Mouse (Mus musculus) myocyte (in vitro differentiated cells): ENCODE measurements at regions not wholly inside any gene's neighbourhood (a gene's known extent, or its start where the extent isn't known, plus 50 kb on each side); places are given as distances from the start of the nearest gene placed in this dataset.

Experiments used
- H3K27me3 ChIP-seq: one replicate; pipeline ENCODE4 v1.6.1; 2011; ENCODE audit not compliant: control insufficient read depth, insufficient read depth, insufficient read length
- H3K36me3 ChIP-seq: one replicate; pipeline ENCODE4 v1.6.1; 2011; ENCODE audit not compliant: control insufficient read depth, insufficient read depth
- H3K4me2 ChIP-seq: one replicate; pipeline ENCODE4 v1.6.1; 2011; ENCODE audit warnings: low read depth, control low read depth
- H3K4me3 ChIP-seq: one replicate; pipeline ENCODE4 v1.5.1; 2011; ENCODE audit warnings: mild to moderate bottlenecking, control low read depth, moderate library complexity
- H3K79me2 ChIP-seq: one replicate; pipeline ENCODE4 v1.6.1; 2011; ENCODE audit not compliant: control insufficient read depth, insufficient read depth
- H3ac ChIP-seq: one replicate; pipeline ENCODE4 v1.6.1; 2011; ENCODE audit not compliant: control insufficient read depth, insufficient read length
- CEBPB ChIP-seq: IDR thresholded peaks from 2 replicates; pipeline ENCODE4 v1.6.1; 2011; ENCODE audit warnings: mild to moderate bottlenecking, moderate library complexity; ENCODE audit not compliant: poor library complexity, insufficient read depth, severe bottlenecking
- E2F4 ChIP-seq: IDR thresholded peaks from one replicate; pipeline ENCODE4 v1.6.1; 2011; ENCODE audit warnings: mild to moderate bottlenecking, control low read depth, moderate library complexity; ENCODE audit not compliant: insufficient read depth
- MAX ChIP-seq: IDR thresholded peaks from one replicate; pipeline ENCODE4 v1.6.1; 2011; ENCODE audit warnings: low read depth, mild to moderate bottlenecking, control low read depth
- MYOD1 ChIP-seq, 3 experiments: IDR thresholded peaks; one replicate each; pipeline ENCODE4 v1.6.1; 2011; ENCODE audit warnings: control low read depth in 2 of 3, low read depth in 2 of 3, mild to moderate bottlenecking in 2 of 3, moderate library complexity in 1 of 3; ENCODE audit not compliant: insufficient read length in 2 of 3, control insufficient read depth in 1 of 3
- MYOG ChIP-seq, 3 experiments: IDR thresholded peaks; one replicate each; pipeline ENCODE4 v1.6.1; 2011; ENCODE audit warnings: control low read depth in 2 of 3, low read depth in 2 of 3, mild to moderate bottlenecking in 2 of 3; ENCODE audit not compliant: insufficient read length in 2 of 3, control insufficient read depth in 1 of 3, insufficient read depth in 1 of 3
- POLR2A ChIP-seq: IDR thresholded peaks from one replicate; pipeline ENCODE4 v1.6.1; 2011; ENCODE audit warnings: low read depth, mild to moderate bottlenecking, control low read depth, moderate library complexity; ENCODE audit not compliant: insufficient read length
- POLR2AphosphoS2 ChIP-seq: IDR thresholded peaks from one replicate; pipeline ENCODE4 v1.6.1; 2011; ENCODE audit warnings: low read depth, control low read depth; ENCODE audit not compliant: insufficient read length
- REST ChIP-seq: IDR thresholded peaks from one replicate; pipeline ENCODE4 v1.6.1; 2011; ENCODE audit warnings: mild to moderate bottlenecking, control low read depth, moderate library complexity; ENCODE audit not compliant: insufficient read depth, insufficient read length
- SRF ChIP-seq: IDR thresholded peaks from one replicate; pipeline ENCODE4 v1.6.1; 2011; ENCODE audit warnings: low read depth; ENCODE audit not compliant: control insufficient read depth, insufficient read length
- TCF12 ChIP-seq: IDR thresholded peaks from one replicate; pipeline ENCODE4 v1.6.1; 2011; ENCODE audit warnings: mild to moderate bottlenecking, control low read depth; ENCODE audit not compliant: poor library complexity, insufficient read depth, severe bottlenecking
- TCF3 ChIP-seq: IDR thresholded peaks from one replicate; pipeline ENCODE4 v1.6.1; 2011; ENCODE audit warnings: low read depth, control low read depth; ENCODE audit not compliant: insufficient read length
- USF1 ChIP-seq: IDR thresholded peaks from one replicate; pipeline ENCODE4 v1.6.1; 2011; ENCODE audit warnings: low read depth, mild to moderate bottlenecking, control low read depth, moderate library complexity

DNA sequence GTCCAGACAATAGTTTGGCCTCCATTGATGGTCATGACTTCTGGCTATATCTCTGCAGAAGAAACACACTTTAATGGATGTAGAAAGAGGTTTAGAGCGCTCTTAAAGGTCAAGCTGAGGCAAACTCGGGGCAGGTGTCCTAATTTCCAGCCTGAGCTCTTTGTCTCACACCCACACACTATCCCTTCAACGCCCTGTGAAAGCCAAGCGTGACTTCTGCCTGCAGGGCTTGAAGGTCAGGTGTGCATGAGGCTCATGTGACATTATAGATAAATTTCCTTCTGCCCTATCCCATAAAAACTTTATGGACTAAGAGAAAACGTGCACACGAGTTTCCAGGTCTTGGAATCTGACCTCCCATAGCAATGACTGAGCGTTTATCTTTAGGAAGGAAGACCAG lies 266.0 kb downstream of the Foxo1 start:
- Histone ChIP-seq H3K4me2 (no peak overlapping the region), H3ac (no peak overlapping the region), H3K79me2 (no peaks in the 10 kb centered on the region), H3K27me3 (no peaks in the 10 kb centered on the region), H3K4me3 (no peak overlapping the region), H3K36me3 (no peaks in the 10 kb centered on the region)
- TF ChIP-seq USF1 (no peak), MAX (no peak), TCF12 (no peak), CEBPB (no peak), MYOG (IDR thresholded peaks at IDR 0.05; ENCODE audit: control insufficient read depth in 1 of 3, insufficient read depth in 1 of 3, insufficient read length in 2 of 3, low read depth in 2 of 3) (no peak), REST (no peak), E2F4 (no peak), POLR2AphosphoS2 (no peak), SRF (no peak), POLR2A (no peak), TCF3 (no peak), MYOD1 (IDR thresholded peaks at IDR 0.05; ENCODE audit: control insufficient read depth in 1 of 3, insufficient read length in 2 of 3, low read depth in 2 of 3) (no peak)

DNA sequence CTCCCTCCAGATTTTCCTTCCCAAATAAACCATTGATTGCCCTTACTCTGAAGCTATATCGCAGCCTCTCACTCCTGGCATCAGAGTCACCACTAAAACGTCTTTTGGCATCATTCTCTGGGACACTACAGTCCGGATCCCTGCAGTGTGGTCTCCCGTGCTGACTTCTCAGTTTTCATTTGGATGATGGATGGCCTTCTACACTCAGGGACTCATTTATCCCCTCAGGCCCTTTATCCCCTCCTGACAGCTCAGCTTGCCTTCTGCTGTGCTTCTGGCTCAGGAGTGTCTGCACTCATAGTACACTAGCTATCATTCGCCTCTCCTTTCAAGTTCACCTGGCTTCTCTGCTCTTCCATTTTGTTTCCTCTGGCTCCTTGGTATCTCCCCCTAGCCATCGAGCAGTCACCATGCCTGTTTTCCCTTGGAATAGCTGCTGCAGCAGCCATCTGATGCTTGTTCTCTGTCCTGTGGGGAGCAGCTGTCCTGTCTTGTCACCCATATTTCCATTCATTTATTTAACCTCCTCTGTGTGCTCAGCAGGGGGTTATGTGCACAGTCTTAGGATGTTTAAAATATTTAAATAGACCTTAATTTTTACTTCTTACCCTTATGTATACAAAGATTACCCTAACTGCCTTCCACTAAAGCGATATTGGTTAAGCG lies 263.7 kb downstream of the Foxo1 start:
- Histone ChIP-seq H3K4me2 (peak overlapping the region; percentile 27), H3ac (no peak overlapping the region), H3K4me3 (no peak overlapping the region), H3K79me2 (no peaks in the 10 kb centered on the region), H3K36me3 (no peaks in the 10 kb centered on the region), H3K27me3 (no peaks in the 10 kb centered on the region)
- no peak for TF ChIP-seq POLR2A
- TF ChIP-seq CEBPB, result no peak
- TF ChIP-seq REST, result no peak
- TF ChIP-seq MAX, result no peak
- no peak for TF ChIP-seq USF1
- TF ChIP-seq TCF12, result peak; percentile 7
- TF ChIP-seq TCF3, result no peak
- no peak for TF ChIP-seq SRF
- TF ChIP-seq MYOD1 (IDR thresholded peaks at IDR 0.05; ENCODE audit: control insufficient read depth in 1 of 3, insufficient read length in 2 of 3, low read depth in 2 of 3), result peak in 2 of 3 experiments; percentile 79 to 84
- no peak for TF ChIP-seq POLR2AphosphoS2

DNA sequence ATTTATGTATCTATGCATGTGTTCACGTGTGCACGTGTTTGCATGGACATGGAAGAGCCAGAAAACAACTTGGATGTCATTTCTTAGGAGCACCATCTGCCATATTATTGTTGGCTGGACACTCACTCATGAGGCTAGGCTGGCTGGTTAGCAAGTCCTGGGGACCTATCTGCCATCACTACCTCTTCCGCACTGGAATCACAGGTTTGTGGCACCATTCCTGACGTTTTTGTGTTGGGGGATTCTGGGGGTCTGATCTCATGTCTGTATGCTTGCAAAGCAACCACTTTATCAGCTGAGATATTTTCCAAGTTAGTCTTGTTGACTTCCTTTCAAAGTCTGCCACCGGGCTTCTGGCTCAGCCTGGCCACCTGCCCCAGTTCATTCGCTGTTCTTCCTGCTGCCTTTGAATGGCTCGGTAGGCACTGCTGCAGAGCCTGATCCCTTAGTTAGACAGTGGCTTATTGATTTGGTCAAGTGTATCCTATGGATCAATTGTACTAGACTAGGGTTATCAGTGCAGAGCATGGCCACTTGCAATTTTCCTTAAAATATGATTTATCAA lies 262.4 kb downstream of the Foxo1 start:
- H3K27me3 ChIP-seq, result no peaks in the 10 kb centered on the region
- TF ChIP-seq MYOG (IDR thresholded peaks at IDR 0.05; ENCODE audit: control insufficient read depth in 1 of 3, insufficient read depth in 1 of 3, insufficient read length in 2 of 3, low read depth in 2 of 3) (no peak), POLR2AphosphoS2 (no peak), USF1 (no peak), MYOD1 (IDR thresholded peaks at IDR 0.05; ENCODE audit: control insufficient read depth in 1 of 3, insufficient read length in 2 of 3, low read depth in 2 of 3) (no peak), E2F4 (no peak), CEBPB (no peak), POLR2A (no peak), TCF12 (no peak), REST (no peak), MAX (no peak), SRF (no peak), TCF3 (no peak)
- no peak overlapping the region for H3K4me3 ChIP-seq
- no peak overlapping the region for H3K4me2 ChIP-seq
- H3K79me2 ChIP-seq, result no peaks in the 10 kb centered on the region
- no peak overlapping the region for H3ac ChIP-seq
- H3K36me3 ChIP-seq, result no peaks in the 10 kb centered on the region

DNA sequence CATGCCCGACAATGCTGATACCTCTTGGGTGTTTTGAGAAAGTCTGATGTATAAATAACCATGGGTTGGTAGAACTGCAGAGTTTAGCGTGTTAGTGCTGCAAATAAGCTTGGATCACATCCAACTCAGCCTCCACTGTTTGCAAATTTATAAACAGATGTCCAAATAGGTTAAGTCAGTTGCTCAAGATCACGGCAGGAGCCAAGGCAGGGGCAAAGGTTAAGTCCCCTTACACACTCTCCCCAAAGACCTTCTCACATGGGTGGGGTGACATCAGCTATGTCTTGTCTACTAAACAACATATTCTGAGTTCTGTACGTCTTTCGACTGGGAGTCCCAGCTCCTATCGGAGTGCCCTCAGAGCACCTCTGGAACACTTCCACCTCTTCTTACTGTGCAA lies 261.0 kb downstream of the Foxo1 start:
- Histone ChIP-seq H3K79me2 (no peaks in the 10 kb centered on the region), H3ac (no peak overlapping the region), H3K4me2 (no peak overlapping the region), H3K27me3 (no peaks in the 10 kb centered on the region), H3K4me3 (no peak overlapping the region), H3K36me3 (no peaks in the 10 kb centered on the region)
- TF ChIP-seq SRF, result no peak
- TF ChIP-seq CEBPB, result no peak
- TF ChIP-seq REST, result no peak
- no peak for TF ChIP-seq E2F4
- no peak for TF ChIP-seq POLR2A
- no peak for TF ChIP-seq TCF12
- TF ChIP-seq MYOD1 (IDR thresholded peaks at IDR 0.05; ENCODE audit: control insufficient read depth in 1 of 3, insufficient read length in 2 of 3, low read depth in 2 of 3), result no peak
- TF ChIP-seq MAX, result no peak
- no peak for TF ChIP-seq USF1
- no peak for TF ChIP-seq TCF3
- TF ChIP-seq MYOG (IDR thresholded peaks at IDR 0.05; ENCODE audit: control insufficient read depth in 1 of 3, insufficient read depth in 1 of 3, insufficient read length in 2 of 3, low read depth in 2 of 3), result no peak

DNA sequence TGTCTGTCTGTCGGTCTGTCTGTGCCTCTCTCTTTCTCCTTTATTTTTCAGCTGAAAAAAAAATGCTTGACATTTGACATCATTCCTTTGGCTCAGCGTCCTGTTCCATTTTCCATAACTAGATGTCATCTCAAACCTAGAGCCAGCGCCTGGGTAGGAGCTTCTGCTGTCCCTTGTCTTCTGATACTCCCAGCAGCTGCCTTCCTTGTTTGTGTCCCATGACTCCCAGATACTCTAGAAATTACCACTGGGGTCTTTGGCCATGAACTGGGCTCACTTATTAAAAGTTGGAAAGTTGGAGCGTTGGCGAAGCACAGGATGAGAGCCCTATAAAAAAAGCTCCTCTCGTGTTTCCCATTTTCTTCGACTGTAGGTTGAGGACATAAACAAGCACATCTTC lies 260.4 kb downstream of the Foxo1 start:
- H3K36me3 ChIP-seq, result no peaks in the 10 kb centered on the region
- H3K79me2 ChIP-seq, result no peaks in the 10 kb centered on the region
- TF ChIP-seq TCF12, result no peak
- no peak for TF ChIP-seq POLR2AphosphoS2
- TF ChIP-seq USF1, result no peak
- TF ChIP-seq MYOD1 (IDR thresholded peaks at IDR 0.05; ENCODE audit: control insufficient read depth in 1 of 3, insufficient read length in 2 of 3, low read depth in 2 of 3), result no peak
- TF ChIP-seq TCF3, result no peak
- TF ChIP-seq REST, result no peak
- no peak for TF ChIP-seq CEBPB
- no peak for TF ChIP-seq SRF
- no peak for TF ChIP-seq MAX
- no peak for TF ChIP-seq POLR2A
- TF ChIP-seq E2F4, result no peak
- no peak for TF ChIP-seq MYOG (IDR thresholded peaks at IDR 0.05; ENCODE audit: control insufficient read depth in 1 of 3, insufficient read depth in 1 of 3, insufficient read length in 2 of 3, low read depth in 2 of 3)
- H3K27me3 ChIP-seq, result no peaks in the 10 kb centered on the region
- no peak overlapping the region for H3K4me3 ChIP-seq
- no peak overlapping the region for H3K4me2 ChIP-seq
- H3ac ChIP-seq, result no peak overlapping the region
